Mouse (Mus musculus) intestine, postnatal 0 days (tissue): ENCODE data around the gene Bsn. TPM values are rescaled to one million over a fixed set of nuclear protein-coding genes. Genes with fewer than 3 reads are reported as not detected.

Experiments
- ATAC-seq: fragments of 200-750 bp; cut with Nextera tagmentation; 2 replicates; pipeline ENCODE4 v1.8.0; 2017; ENCODE audit warnings: mild to moderate bottlenecking, moderate TSS enrichment, moderate library complexity
- H3K27ac ChIP-seq: fragments of 300-500 bp; sonication (generic); 2 replicates; pipeline ENCODE4 v1.5.1; 2014; ENCODE audit warnings: mild to moderate bottlenecking, low read depth, low read length, moderate library complexity
- H3K27me3 ChIP-seq: fragments of 300-500 bp; sonication (generic); replicated peaks from 2 replicates; pipeline ENCODE4 v1.6.1; 2014; ENCODE audit warnings: low read length, mixed read lengths; ENCODE audit not compliant: control insufficient read depth, insufficient read depth
- H3K36me3 ChIP-seq: fragments of 300-500 bp; sonication (generic); 2 replicates; pipeline ENCODE4 v1.6.1; 2014; ENCODE audit warnings: mild to moderate bottlenecking, moderate library complexity; ENCODE audit not compliant: control insufficient read depth, insufficient read depth
- H3K4me1 ChIP-seq: fragments of 300-500 bp; sonication (generic); replicated peaks from 2 replicates; pipeline ENCODE4 v1.6.1; 2014; ENCODE audit warnings: antibody characterized with exemption, low read length, mixed read lengths; ENCODE audit not compliant: control insufficient read depth, insufficient read depth
- H3K4me2 ChIP-seq: fragments of 300-500 bp; sonication (generic); replicated peaks from 2 replicates; pipeline ENCODE4 v1.6.1; 2014; ENCODE audit warnings: low read depth, mild to moderate bottlenecking, moderate library complexity
- H3K4me3 ChIP-seq: fragments of 300-500 bp; sonication (generic); 2 replicates; pipeline ENCODE4 v1.5.1; 2014; ENCODE audit warnings: low read depth, low read length
- H3K9ac ChIP-seq: fragments of 300-500 bp; sonication (generic); 2 replicates; pipeline ENCODE4 v1.6.1; 2014; ENCODE audit warnings: mild to moderate bottlenecking, low read depth, low read length
- H3K9me3 ChIP-seq: fragments of 300-500 bp; sonication (generic); 2 replicates; pipeline ENCODE4 v1.6.1; 2016; ENCODE audit warnings: mixed run types; ENCODE audit not compliant: control insufficient read depth
- CTCF ChIP-seq: sonication (generic); IDR thresholded peaks from 2 replicates; pipeline ENCODE4 v1.5.1; 2016; ENCODE audit warnings: low read depth, mild to moderate bottlenecking, control low read depth, antibody characterized with exemption, moderate library complexity
- WGBS: fragments of 180-500 bp; shearing (Covaris S2); extraction: QIAGEN DNeasy Blood & Tissue Kit; methylation state at CpG from one replicate; pipeline ENCODE4 v1.1.7; 2014; 5-methylcytosine and 5-hydroxymethylcytosine counted together
- polyA plus RNA-seq: library from polyadenylated mRNA; unstranded; fragments of >200 nt; fragmentation: Nextera tagmentation; extraction: Ambion mirVana; gene quantifications from 2 replicates; pipeline ENCODE4 v1.2.1, GENCODE M21; 2015

Gene Bsn
- polyA plus RNA-seq, 1 experiment from 2014 or later = 1.6 TPM

GRCm38 (mm10) chr9:108128248-108128647 is 61.9 kb downstream of the Bsn start:
- Histone ChIP-seq H3K4me2 (no peak overlapping the region), H3K4me1 (peaks cover 11% of the 10 kb centered on the region; the same call in 1 of the 2 replicates), H3K4me3 (no peak overlapping the region), H3K9ac (no peak overlapping the region), H3K27me3 (no peaks in the 10 kb centered on the region), H3K36me3 (no peaks in the 10 kb centered on the region), H3K27ac (no peak overlapping the region), H3K9me3 (no peaks in the 10 kb centered on the region)
- 81% methylated on average over 11 of the region's 11 CpGs for WGBS
- ATAC-seq = no peak
- no peak for TF ChIP-seq CTCF

DNA sequence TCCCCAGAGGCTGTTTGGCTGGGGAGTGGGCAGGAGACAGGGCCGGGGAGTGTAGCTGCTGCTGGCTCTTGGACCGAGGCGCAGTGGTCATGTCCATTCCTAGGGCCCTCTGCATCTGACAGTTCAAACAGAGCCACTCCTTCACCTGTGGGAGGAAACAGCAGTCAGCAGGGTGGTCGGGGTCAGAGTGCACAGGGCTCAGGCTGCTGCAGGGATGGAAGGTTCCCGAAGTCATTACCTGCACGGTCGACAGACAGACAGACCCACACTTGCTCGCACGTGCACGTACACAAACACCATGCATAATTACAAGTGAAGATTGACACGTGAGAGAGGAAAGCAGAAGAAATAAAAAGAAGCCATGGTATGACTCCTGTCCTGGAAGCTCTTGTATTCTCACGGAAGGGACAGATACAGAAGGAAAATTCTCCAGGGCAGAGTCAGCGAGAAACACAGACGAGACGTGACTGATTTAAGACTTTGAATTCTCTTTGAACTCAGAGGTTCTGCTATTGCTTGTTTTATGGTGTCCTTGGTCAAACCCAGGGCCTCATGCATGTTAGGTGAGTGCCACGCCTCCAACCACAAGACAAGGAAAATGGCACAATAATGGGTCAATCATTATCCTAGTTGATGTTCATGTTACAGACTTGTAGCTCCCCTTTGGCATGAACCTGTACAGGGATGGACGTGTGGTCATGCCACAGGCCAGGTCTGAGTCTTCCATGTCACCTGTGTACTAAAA is 63.6 kb downstream of the Bsn start:
- no peak overlapping the region for H3K4me3 ChIP-seq
- peak overlapping the region; percentile 92 for H3K27ac ChIP-seq
- ATAC-seq = peak; percentile 36
- peaks cover 11% of the 10 kb centered on the region; the same call in 1 of the 2 replicates for H3K4me1 ChIP-seq
- TF ChIP-seq CTCF = no peak
- no peaks in the 10 kb centered on the region for H3K9me3 ChIP-seq
- no peaks in the 10 kb centered on the region for H3K36me3 ChIP-seq
- H3K4me2 ChIP-seq = peak overlapping the region; percentile 48
- WGBS = 39% methylated on average over 17 of the region's 17 CpGs
- no peaks in the 10 kb centered on the region for H3K27me3 ChIP-seq
- peak overlapping the region; percentile 34; the same call in 1 of the 2 replicates for H3K9ac ChIP-seq

DNA sequence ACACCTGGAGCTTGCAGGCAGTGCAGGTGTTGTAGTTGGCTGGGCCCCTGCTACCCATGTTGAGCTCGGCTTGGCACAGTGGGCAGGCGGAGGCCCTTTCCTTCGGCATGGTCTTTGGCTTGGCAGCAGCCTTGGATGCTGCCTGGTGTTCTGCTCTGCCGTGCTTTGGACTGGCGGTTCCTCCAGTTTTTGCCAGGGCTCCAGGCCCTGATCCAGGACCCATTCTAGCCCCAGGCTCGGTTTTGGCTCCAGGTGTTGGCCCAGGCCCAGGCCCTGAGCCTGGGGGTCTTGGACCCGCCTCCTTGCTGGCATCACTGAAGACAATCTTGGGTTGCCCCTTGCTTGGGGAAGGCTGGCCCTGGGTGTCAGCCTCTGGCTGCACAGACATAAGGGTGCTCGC is 64.5 kb downstream of the Bsn start:
- H3K4me1 ChIP-seq = peaks cover 17% of the 10 kb centered on the region
- no peaks in the 10 kb centered on the region for H3K36me3 ChIP-seq
- no peak for TF ChIP-seq CTCF
- ATAC-seq = no peak
- 92% methylated on average over 8 of the region's 8 CpGs for WGBS
- no peak overlapping the region for H3K4me3 ChIP-seq
- no peaks in the 10 kb centered on the region for H3K9me3 ChIP-seq
- peak overlapping the region; percentile 34 for H3K9ac ChIP-seq
- H3K27me3 ChIP-seq = no peaks in the 10 kb centered on the region
- peak overlapping the region; percentile 48 for H3K4me2 ChIP-seq
- H3K27ac ChIP-seq = peak overlapping the region; percentile 92

- no peak for ATAC-seq
- Histone ChIP-seq H3K4me3 (no peak overlapping the region), H3K4me2 (no peak overlapping the region), H3K4me1 (peaks cover 23% of the 10 kb centered on the region), H3K27me3 (no peaks in the 10 kb centered on the region), H3K27ac (peak overlapping the region; percentile 89), H3K9me3 (no peaks in the 10 kb centered on the region), H3K9ac (no peak overlapping the region), H3K36me3 (no peaks in the 10 kb centered on the region)
- 70% methylated on average over 4 of the region's 4 CpGs for WGBS
- no peak for TF ChIP-seq CTCF
These were observed 66.3 kb downstream of the Bsn start for GRCm38 (mm10) chr9:108123916-108124315.

DNA sequence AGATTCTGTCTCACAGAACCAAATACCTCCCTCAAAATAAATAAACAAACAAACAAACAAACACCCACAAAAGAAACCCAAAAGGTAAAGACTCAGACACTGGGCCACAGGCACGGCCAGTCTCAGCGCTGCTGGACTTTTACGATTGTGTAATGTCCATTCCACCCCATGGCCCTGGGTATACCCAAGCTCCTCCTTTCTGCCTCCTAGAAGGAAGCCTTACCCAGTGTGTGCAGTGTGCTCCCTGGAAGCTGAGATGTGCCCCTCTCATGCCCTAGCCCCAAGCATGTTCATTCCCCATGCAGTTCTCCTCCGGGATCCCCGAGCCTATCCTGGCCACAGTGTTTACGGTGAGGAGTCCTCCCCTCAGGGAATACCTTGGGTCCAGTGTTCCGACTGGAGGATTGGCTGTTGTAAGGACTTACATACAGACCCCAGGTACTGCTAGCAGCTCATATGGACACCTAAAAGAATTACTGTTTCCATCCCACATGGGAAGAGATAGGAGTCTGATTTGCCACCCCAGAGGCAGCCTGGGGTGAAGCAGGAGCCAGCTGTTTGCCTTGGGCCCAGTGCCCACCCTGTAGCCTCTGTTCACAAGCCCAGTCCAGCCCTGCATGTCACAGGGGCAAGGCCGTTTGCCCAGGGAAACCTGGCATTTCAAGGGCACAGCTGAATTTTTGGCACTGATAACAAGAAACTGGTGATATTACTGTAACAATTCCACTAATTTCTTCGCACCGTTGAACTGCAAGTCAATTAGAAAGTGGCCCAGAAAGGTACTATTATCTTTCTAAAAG is 68.8 kb downstream of the Bsn start:
- 87% methylated on average over 10 of the region's 10 CpGs for WGBS
- no peaks in the 10 kb centered on the region for H3K9me3 ChIP-seq
- H3K36me3 ChIP-seq = peaks cover 5% of the 10 kb centered on the region; the same call in 1 of the 2 replicates
- H3K27me3 ChIP-seq = no peaks in the 10 kb centered on the region
- peaks cover 21% of the 10 kb centered on the region for H3K4me1 ChIP-seq
- no peak overlapping the region for H3K4me2 ChIP-seq
- TF ChIP-seq CTCF = no peak
- H3K9ac ChIP-seq = 0 out of 2 replicates have a peak overlapping the region, but pooled peaks have one; percentile 11
- no peak for ATAC-seq
- H3K27ac ChIP-seq = peak overlapping the region; percentile 90
- H3K4me3 ChIP-seq = no peak overlapping the region

- 0 out of 2 replicates have a peak overlapping the region, but pooled peaks have one; percentile 11 for H3K9ac ChIP-seq
- peaks cover 14% of the 10 kb centered on the region for H3K4me1 ChIP-seq
- no peak for ATAC-seq
- no peaks in the 10 kb centered on the region for H3K27me3 ChIP-seq
- no peak overlapping the region for H3K4me2 ChIP-seq
- peak overlapping the region; percentile 90 for H3K27ac ChIP-seq
- H3K9me3 ChIP-seq = no peaks in the 10 kb centered on the region
- TF ChIP-seq CTCF = no peak
- 89% methylated on average over 8 of the region's 8 CpGs for WGBS
- H3K36me3 ChIP-seq = peaks cover 12% of the 10 kb centered on the region; the same call in 1 of the 2 replicates
- no peak overlapping the region for H3K4me3 ChIP-seq
These were observed 69.5 kb downstream of the Bsn start for GRCm38 (mm10) chr9:108120671-108121070.
